Mouse (Mus musculus): ENCODE measurements at regions not wholly inside any gene's neighbourhood (a gene's known extent, or its start where the extent isn't known, plus 50 kb on each side); places are given as distances from the start of the nearest gene placed in this dataset.

GRCm38 (mm10) chrX:35791273-35791672, 97.4 kb upstream of the Dock11 start:
- no peak for DNase-seq

GRCm38 (mm10) chrX:35813206-35813605, 75.4 kb upstream of the Dock11 start:
- DNase-seq, result peak; percentile 50 to 58

GRCm38 (mm10) chrX:35834411-35834810, 54.2 kb upstream of the Dock11 start:
- DNase-seq, result peak; percentile 36 to 49

DNA sequence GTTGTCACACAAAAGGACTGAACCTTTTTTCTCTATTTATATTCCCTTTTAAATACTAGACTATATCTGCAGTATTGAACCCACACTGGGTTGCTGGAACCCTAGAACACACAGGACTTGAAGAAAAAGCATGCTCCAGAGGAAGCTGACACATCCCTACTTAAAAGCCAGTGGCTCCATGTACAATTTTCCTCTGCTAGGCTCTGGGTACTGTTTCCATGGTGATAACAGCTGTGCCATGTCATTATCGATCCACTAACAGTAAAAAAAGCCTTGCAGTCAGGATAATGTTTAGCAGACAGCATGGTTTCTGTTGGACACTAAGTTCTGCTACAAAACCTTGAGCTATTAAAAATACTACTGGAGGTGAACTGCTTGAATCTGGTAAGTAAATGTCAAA, 50.6 kb upstream of the Dock11 start:
- DNase-seq, result no peak

Data from kidney, postnatal 4 days (tissue).